Mouse (Mus musculus) megakaryocyte progenitor cell, adult 5-6 weeks (primary cell): ENCODE measurements around the gene Gm42674. TPM values are rescaled to one million over a fixed set of nuclear protein-coding genes. Genes with fewer than 3 reads are reported as not detected.

Experiments
- ATAC-seq: replicated peaks from 2 replicates; pipeline ENCODE4 v1.8.0; 2016; ENCODE audit warnings: mild to moderate bottlenecking, moderate TSS enrichment, inconsistent platforms; ENCODE audit not compliant: poor library complexity
- total RNA-seq, 2 experiments: library from RNA; stranded (forward) in 1 of 2; stranded (reverse) in 1 of 2; fragments of 157-497, 149-512 nt in 1 of 2; fragments of 200-1000 nt in 1 of 2; gene quantifications; 2 replicates each; pipeline versions ENCODE4 v1.2.3 to v1.2.4; 2015 to 2017

Gm42674 gene
- total RNA-seq (2015) (not detected in 2 replicates), total RNA-seq (2017) (not detected in 2 replicates)

DNA sequence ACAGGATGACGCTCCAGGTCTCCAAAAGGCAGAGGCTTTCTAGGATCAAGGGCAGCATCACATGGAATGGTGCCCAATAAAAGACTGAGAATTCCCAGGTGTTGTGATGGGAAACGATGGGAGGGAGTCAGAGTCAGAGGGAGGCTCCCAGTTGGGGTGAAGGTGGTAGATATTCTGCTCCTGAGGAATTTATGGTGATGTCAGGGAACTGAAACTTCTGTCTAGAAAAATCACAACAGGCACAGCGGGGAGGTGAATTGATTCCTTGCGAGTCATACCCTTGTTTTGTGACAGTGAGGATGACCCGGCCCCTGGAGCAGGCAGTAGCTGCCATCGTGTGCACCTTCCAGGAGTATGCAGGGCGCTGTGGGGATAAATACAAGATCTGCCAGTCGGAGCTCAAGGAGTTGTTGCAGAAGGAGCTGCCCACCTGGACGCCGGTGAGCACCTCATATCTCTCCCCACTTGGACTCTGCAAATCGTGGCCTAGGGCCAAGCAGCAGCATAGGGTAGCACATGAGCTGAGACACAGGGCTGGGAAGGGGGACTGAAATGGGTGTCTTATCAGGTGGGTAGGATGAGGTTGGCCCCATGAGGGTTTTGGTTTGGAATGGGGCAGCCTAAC is at the start of gene Gm42674:
TSS of gene Gm42674 (plus strand) at position 419 of the 625 bp plus-strand sequence.
- no peak for ATAC-seq

DNA sequence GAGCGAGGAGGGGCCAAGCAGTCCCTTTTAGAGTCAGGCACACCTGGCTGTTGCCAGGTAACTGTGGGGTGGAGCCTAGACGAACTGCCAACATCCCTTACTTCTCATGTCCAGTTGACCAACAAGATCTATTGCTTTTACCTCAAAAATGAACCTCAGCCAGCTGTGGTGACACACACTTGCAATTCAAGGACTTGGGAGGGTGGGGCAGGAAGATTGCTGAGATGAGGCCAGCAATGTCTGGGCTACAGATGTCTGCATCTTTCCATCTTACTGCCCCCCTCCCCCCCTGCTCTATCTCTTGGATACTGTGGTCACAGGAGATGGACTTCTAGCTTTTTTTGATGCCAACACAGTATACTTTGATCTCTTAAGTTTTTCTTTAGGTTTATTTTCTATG is 49.5 kb upstream of the Gm42674 start:
- no peak for ATAC-seq

DNA sequence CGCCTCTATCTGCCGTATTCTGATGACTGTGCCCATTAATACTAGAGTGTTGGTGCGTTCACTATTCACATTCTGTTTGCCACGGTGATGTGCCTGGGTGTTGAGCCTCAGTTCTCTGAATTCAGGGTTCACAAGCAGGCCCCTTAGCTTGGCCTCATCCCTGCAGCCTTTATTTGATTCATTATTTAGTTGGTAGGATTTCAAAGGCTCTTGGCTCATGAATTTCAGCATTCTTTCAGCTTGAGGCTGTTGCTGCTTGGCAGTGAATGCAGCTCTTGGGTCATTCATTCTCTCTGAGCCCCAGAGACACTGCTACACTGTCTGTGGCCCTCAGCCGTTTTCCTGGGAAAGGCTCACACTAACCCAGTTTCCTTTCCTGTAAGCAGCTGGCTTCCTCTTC is 45.8 kb upstream of the Gm42674 start:
- no peak for ATAC-seq

DNA sequence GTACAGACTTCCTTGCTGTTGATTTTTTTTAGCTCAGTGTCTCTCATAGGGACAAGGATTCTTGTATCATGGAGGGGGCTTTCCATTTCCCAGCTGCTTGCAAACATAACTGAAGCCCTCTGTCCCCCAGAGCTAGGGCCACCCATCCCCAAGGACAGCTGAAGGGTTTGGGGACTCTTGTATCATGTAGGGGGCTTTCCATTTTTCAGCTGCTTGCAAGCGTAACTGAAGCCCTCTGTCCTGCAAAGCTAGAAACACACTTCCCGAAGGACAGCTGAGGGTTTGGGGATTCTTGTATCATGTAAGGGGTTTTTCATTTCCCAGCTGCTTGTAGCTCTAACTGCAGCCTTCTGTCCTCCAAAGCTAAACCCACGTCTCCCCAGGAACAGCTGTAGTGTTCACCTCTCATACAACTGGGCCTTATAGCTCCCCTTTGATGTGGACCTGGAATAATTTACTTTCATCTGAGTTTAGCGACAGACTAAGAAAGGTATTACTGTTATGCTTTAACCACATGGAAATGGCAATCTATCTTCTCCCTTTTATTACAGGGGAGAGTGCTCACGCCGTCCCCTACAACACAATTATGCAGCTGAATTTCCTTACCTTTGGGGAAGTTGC is 41.6 kb upstream of the Gm42674 start, which contains the start of gene S100a3:
TSS of gene S100a3 (plus strand) at position 571 of the 621 bp plus-strand sequence.
- no peak for ATAC-seq

DNA sequence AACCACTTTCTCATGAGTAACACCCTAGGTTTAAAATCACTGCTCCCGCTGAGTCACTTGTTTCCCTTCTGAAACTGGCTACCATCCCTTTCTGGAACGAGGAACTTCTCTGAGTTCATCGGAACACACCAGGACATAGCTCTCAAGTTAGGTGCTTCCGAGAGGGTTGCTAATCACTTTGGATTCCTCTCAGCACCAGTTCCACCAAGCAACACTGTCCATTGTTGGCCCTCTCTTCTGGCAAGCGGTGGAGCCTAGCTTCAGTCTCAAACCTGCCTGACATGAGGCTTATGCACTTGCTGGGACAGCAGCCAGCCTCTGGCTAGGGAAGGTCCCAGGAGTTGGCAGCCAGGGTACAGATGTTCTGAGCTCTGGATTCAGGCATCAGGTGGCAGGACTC is 27.0 kb upstream of the Gm42674 start:
- no peak for ATAC-seq

DNA sequence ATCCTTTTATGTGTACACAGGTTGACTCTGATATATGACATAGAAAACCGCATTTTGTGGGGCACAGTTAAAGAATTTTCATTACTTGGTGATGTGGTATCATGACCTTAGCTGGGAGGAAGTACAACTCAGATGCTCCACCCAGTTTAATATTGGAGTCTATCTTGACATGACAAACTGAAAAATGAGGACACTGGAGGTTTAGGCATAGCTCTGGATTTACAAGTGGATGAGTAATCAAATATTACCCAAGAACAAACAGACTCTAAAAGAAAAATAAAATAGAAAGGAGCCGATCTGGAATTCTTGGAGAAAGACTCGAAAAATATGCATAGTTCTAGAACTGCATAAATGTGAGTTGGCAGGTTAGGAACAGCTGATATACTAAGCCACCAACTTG is 26.4 kb upstream of the Gm42674 start:
- no peak for ATAC-seq

DNA sequence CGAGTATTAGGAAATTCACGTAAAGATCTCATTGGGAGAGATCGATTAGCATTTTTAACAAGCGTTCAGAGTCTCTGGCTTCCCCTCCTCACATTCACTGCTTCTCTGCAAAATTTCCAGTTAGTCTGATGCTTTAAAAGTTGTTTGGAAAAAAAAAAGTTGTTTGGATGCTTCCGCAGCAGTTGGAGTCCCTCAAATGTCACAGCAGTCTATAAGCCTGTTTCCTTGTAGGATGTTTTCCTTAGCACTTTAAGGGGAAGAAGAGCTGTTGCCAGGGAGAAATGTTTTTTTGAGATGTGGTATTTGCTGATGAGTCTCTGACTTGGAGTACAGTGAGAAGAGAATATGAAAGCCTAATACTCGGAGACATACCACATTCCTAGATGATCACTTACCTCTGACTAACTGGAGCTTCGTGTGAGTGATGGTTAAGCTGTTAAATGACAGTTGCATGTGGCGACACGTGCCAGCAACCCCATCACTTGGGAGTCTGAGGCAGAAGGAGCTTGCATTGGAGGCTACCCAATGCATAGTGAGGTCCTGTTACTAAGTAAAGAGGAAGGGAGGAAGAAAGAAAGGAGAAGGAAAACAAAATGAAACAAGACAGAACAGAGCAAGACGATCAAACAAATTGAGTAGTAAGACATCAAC is 25.2 kb upstream of the Gm42674 start:
- ATAC-seq, result no peak

DNA sequence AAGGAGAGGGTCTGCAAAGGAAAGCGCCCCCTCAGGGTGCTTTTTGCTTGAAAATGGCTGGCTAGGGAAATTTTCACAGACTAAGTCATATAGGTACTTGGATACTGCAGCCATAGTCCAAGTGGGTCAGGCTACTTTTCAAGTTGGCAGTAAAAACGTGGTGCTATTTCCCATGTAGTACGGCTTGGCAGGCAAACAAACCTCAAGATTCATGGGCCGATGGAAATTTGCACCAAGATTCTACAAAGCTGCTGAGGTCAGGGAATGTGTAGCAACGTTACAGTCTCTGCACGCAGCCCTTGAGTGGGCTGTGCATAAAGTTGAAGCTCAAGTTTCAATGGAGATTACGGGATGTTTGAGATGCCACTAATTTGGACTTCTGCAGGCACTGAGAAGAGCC is 22.3 kb upstream of the Gm42674 start:
- no peak for ATAC-seq

DNA sequence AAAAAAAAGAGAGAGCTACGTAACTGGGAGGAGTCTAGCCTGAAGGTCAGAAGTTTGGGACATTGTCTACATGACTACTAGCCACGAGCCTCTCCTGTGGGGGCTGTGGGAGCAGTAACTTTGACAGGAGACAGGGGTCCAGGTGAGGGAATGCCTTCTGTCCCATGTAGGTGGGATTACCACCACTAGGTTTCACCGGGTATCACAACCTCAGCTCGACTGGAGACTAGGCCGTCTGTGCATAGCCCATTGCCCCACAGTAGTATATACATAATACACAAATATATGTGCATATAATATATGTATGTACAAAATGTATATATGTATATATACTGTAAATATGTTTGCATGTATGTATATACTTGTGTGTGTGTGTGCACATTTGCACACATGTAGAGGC is 20.6 kb upstream of the Gm42674 start:
- ATAC-seq, result no peak

DNA sequence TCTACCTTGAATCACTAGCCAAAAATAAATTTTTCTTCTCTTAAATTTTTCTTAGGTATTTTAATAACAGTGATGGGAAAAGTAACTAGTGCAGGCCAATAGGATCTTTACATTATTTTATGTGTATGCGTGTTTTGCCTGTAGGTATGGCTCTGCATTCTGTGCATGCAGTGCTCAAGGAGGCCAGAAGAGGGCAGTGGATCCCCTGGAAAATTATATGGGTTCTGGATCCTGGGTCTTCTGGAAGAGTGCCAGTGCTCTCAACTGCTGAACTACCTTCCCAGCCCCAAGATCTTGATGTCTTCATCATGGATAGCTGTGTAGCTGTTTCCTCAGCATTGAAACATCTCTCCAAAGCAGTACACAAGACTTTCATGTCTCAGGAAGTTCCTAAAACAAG is 19.5 kb upstream of the Gm42674 start:
- ATAC-seq, result no peak

DNA sequence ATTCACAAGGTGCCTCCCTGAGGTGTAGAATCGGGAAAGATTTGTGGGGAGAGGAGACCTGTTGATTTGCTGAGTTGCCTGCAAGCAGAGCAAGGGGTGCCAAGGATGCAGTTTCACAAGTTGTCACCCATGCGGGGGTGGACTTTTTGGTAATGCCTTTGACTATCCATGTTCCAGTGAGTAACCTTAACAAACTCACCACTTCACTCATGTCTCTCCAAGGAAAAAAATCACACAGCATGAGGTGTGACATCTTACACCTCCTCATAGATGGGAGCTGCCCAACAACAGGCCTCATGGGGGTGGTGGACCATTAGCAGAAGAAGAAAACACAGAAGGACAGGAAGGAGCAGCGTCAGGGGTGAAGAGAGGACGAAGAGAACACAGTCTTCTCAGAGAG is 19.1 kb upstream of the Gm42674 start:
- ATAC-seq, result no peak

DNA sequence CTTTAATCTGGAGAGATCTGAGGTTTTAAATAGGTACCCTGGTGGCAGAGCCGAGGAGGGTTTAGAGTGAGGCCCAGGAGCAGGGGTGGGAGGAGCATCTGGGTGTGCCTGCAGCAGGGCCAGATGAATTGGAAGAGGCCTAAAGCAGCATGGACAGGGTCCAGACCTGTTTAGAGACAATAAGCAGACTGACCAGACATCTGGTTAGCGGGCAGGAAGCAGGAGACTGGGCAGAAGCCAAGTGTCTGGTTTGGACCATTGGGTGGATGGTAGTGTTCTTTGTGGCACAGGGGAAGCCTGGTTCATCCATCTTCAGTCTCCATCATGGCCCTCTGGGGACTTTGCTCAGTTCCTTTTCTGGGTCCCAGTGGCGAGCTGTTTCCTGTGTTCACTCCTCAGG is 17.8 kb upstream of the Gm42674 start:
- no peak for ATAC-seq

DNA sequence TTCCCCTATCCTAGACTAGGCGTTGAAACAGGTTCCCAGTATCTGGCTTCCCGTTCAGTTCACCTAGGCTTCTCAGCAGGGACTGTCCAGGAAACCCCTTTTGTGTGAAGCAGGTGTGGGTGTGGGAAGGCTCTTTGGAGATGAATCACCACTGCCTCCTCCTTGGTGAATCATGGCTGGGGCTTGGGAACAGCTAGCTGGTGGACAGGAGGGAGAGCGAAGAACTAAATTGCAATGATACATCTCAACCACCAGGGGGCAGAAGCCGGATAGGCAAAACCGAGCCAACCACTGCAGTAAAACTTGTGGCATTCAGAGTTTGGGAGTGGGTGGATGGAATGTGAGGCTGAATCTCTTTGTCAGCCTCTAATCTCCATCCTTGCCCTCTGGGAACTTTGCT is 16.1 kb upstream of the Gm42674 start:
- peak; percentile 53 for ATAC-seq

DNA sequence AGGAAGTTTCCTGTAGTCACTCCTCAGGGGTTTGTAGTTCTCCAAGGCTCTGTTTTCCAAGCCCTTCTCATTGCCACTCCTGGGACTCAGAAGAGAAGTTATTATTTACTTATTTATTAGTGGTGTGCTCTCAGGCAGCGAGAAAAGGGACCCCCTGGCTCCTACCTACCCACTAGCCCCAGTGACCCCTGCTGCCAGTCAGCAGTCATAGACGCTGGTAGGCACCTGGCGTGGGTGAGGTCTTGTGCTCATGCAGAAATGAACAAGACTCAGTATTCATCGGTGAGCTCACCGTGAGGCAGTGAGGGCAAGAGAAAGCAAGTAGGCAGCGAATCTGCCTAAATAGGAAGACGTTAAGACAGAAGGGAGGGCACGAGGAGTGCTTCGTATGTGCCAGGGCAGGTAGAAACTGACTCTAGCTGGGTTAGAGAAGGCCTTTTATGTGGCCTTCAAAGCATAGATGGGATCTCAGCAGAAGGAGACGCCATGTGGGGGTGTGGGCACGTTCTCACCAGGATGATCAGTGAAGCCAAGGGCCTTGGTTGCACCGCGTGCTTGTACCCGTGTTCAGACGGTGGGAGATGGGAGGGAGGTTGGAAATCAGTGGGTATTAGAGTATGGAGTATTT is 15.6 kb upstream of the Gm42674 start:
- no peak for ATAC-seq

DNA sequence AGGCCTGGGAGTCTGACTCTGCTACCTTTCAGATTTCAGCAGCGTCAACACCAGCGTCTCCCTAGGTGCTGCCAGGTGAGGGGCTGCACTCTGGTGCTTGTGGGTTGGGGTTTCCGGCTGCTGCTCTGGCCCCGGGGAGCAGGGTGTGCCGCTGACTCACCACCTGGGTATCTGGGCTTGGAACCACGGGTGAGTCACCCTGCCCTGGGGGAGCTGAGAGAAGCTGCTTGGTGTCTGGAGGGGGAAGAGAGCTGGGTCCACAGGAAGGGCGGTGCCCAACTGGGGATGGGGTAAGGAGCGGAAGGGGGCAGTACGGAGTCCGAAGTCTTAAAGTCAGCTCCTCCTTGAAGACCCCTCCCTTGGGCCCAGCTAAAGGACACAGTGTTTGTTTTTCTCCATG is 14.8 kb upstream of the Gm42674 start:
- peak; percentile 81 for ATAC-seq

DNA sequence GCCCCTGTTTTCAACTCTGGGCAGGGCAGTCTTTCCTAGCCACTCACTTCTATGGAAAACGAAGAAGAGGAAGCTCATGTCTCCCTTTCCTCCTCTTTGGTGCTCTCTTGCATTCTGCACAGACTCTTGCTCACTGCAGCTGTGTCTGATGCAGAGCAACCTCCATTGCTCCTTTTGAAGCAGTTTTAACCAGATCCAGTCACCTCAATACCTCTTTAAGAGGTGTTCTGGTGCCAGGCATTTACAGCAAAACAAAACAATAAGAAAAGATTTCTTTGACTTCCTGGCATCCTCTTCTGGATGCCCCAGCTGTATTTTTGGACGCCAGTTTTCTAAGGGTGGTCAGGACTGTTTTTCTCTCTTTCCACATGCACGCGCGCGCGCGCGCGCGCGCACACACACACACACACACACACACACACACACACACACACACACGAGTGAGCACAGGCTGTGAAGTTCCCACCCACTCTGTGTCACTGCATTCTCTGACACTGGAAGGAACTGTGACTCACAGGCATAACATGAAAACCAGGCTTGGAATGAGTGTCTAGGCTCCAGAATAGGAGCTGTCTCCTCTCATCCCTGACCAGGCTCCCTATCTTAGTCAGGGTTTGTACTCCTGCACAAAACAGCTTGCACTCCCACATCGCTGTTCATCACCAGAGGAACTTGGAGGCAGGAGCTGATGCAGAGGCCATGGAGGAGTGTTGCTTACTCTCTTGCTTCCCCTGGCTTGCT is 14.2 kb upstream of the Gm42674 start:
- ATAC-seq, result peak; percentile 8

DNA sequence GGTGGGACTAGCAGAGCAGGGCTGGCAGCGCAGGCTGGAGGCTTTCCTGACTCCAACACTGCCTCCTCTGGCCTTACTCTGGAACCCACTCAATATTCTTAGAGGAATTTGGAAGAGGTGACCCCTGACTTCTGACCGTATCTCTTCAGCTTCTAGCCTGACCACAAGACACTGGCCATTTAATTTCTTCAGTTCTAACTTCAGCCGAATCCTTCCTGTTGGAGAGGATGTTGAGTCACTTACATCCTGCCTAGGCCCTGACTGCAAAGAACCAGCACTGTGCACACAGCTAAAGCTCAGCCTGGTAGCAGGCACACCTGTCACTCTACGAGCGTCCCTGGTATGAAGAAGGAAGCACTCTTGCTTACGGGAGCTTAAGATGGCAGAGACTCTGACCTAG is 12.3 kb upstream of the Gm42674 start:
- ATAC-seq, result peak; percentile 60

DNA sequence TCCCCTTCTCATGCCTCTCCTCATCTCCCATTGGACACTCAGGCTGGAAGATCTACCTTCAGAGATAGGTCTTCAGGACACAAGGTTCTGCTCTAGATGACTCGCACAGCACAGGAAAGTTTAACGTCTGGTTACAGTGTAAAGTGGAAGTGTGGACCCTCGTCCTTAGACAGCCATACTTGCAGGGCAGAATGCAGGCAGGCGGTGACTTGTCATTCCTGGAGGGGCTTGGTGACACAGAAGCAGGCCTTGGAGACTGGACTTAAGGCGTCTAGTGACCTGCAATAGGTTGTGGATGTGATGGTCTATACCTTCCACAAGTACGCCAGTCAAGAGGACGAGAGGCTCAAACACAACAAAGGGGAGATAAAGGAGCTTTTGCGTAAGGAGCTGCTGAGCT is 11.8 kb upstream of the Gm42674 start, which contains the start of gene S100a2:
TSS of gene S100a2 (plus strand) at position 301 of the 400 bp plus-strand sequence.
- ATAC-seq, result no peak

DNA sequence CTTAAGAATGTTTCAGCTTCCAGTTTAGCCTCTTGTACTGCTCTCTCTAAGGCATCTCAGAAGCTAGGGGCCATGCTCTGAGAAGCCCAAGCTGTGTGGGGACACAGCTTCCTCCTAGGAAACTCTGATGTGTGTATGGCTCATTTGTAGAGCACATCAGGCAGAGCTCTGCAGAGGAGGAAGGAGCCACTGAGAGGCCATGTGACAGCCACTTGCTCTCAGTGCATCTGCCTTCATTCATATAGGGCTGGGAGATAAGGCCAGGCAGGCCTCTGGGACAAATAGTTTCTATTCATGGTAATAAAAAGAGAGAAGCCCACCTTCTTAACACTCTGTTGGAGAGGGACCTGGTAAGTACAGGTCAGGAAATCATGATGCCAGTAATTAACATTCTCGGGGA is 7.2 kb upstream of the Gm42674 start:
- 0 out of 2 replicates have a peak, but pooled peaks have one; percentile 21 for ATAC-seq

DNA sequence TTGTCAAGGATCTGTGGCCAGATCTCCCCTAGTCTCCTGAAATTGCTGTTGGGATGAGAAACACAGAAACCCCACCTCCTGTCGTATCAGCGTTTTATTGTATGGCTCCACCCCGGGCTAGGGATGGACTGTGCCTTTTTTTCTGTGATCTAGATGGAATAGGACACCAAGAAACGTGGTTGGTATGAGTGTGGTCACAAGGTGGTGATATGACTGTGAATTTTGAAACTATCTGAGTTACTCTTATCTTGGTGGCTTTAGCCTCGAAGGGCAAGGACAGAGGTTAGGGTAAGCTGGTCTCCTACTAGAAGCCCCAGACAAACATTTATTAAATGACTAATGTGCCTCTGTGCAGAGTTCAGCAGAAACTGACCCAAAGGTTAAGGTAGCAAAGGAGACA is 6.1 kb upstream of the Gm42674 start:
- no peak for ATAC-seq

DNA sequence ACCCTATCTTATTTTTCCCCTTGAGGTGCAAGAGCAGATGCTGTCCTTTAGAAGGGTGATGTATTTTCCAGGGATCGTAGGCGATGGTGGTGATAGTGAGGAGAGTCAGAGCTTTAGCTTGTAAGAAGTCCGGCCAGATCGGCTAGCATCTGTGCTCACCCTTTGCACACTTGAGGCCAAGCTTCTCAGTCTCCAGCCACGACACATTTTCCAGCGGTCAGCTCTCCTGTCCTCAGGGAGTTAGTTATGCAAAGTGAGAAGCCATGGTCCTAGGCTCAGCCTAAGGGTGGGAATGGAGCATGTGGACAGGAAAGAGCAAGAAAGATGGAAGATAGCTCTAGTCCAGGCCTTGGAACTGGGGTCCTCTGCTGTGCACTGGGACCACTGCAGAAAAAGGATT is 4.9 kb upstream of the Gm42674 start:
- ATAC-seq, result no peak
